Mouse (Mus musculus): ENCODE results near the gene Stk35. TPM values are rescaled to one million over a fixed set of nuclear protein-coding genes. Genes with fewer than 3 reads are reported as not detected.

Stk35 gene
- polyA plus RNA-seq, 1 experiment = 7.7 TPM

- no peak for TF ChIP-seq GATA1 (IDR thresholded peaks at IDR 0.05; ENCODE audit: low read length)
Measured at GRCm38 (mm10) chr2:129821021-129821420, 20.7 kb downstream of the Stk35 start.

GRCm38 (mm10) chr2:129821568-129821967 is 21.3 kb downstream of the Stk35 start:
- TF ChIP-seq GATA1 (IDR thresholded peaks at IDR 0.05; ENCODE audit: low read length) = no peak

- no peak for TF ChIP-seq GATA1 (IDR thresholded peaks at IDR 0.05; ENCODE audit: low read length)
Measured at GRCm38 (mm10) chr2:129823310-129823709, 23.0 kb downstream of the Stk35 start.

- no peak for TF ChIP-seq GATA1 (IDR thresholded peaks at IDR 0.05; ENCODE audit: low read length)
Measured at GRCm38 (mm10) chr2:129824254-129824653, 23.9 kb downstream of the Stk35 start.

- no peak for TF ChIP-seq GATA1 (IDR thresholded peaks at IDR 0.05; ENCODE audit: low read length)
Measured at GRCm38 (mm10) chr2:129826141-129826540, 25.8 kb downstream of the Stk35 start.

GRCm38 (mm10) chr2:129832993-129833392 is 32.7 kb downstream of the Stk35 start:
- no peak for TF ChIP-seq GATA1 (IDR thresholded peaks at IDR 0.05; ENCODE audit: low read length)

GRCm38 (mm10) chr2:129834221-129834620 is 33.9 kb downstream of the Stk35 start:
- no peak for TF ChIP-seq GATA1 (IDR thresholded peaks at IDR 0.05; ENCODE audit: low read length)

GRCm38 (mm10) chr2:129834881-129835280 is 34.6 kb downstream of the Stk35 start:
- no peak for TF ChIP-seq GATA1 (IDR thresholded peaks at IDR 0.05; ENCODE audit: low read length)

- no peak for TF ChIP-seq GATA1 (IDR thresholded peaks at IDR 0.05; ENCODE audit: low read length)
Measured at GRCm38 (mm10) chr2:129836921-129837320, 36.6 kb downstream of the Stk35 start.

- TF ChIP-seq GATA1 (IDR thresholded peaks at IDR 0.05; ENCODE audit: low read length) = no peak
Measured at GRCm38 (mm10) chr2:129838321-129838720, 38.0 kb downstream of the Stk35 start.

- TF ChIP-seq GATA1 (IDR thresholded peaks at IDR 0.05; ENCODE audit: low read length) = no peak
Measured at GRCm38 (mm10) chr2:129845826-129846225, 45.5 kb downstream of the Stk35 start.

- TF ChIP-seq GATA1 (IDR thresholded peaks at IDR 0.05; ENCODE audit: low read length) = no peak
Measured at GRCm38 (mm10) chr2:129846501-129846900, 46.2 kb downstream of the Stk35 start.

GRCm38 (mm10) chr2:129851512-129851911 is 51.2 kb downstream of the Stk35 start:
- no peak for TF ChIP-seq GATA1 (IDR thresholded peaks at IDR 0.05; ENCODE audit: low read length)

GRCm38 (mm10) chr2:129863256-129863655 is 62.9 kb downstream of the Stk35 start:
- no peak for TF ChIP-seq GATA1 (IDR thresholded peaks at IDR 0.05; ENCODE audit: low read length)

- no peak for TF ChIP-seq GATA1 (IDR thresholded peaks at IDR 0.05; ENCODE audit: low read length)
Measured at GRCm38 (mm10) chr2:129864958-129865357, 64.6 kb downstream of the Stk35 start.

GRCm38 (mm10) chr2:129869151-129869550 is 68.8 kb downstream of the Stk35 start:
- TF ChIP-seq GATA1 (IDR thresholded peaks at IDR 0.05; ENCODE audit: low read length) = no peak

- TF ChIP-seq GATA1 (IDR thresholded peaks at IDR 0.05; ENCODE audit: low read length) = no peak
Measured at GRCm38 (mm10) chr2:129871246-129871645, 70.9 kb downstream of the Stk35 start.

GRCm38 (mm10) chr2:129872071-129872470 is 71.8 kb downstream of the Stk35 start:
- no peak for TF ChIP-seq GATA1 (IDR thresholded peaks at IDR 0.05; ENCODE audit: low read length)

All from G1E-ER4 (cell line).